Mouse (Mus musculus): ENCODE results near the gene Efcab12. TPM values are rescaled to one million over a fixed set of nuclear protein-coding genes. Genes with fewer than 3 reads are reported as not detected.
A peak's percentile ranks its signal among the peaks of the same experiment; 100 is the strongest.

The Efcab12 gene
- polyA plus RNA-seq, 1 experiment from 2014 or later: 0.06 TPM

DNA sequence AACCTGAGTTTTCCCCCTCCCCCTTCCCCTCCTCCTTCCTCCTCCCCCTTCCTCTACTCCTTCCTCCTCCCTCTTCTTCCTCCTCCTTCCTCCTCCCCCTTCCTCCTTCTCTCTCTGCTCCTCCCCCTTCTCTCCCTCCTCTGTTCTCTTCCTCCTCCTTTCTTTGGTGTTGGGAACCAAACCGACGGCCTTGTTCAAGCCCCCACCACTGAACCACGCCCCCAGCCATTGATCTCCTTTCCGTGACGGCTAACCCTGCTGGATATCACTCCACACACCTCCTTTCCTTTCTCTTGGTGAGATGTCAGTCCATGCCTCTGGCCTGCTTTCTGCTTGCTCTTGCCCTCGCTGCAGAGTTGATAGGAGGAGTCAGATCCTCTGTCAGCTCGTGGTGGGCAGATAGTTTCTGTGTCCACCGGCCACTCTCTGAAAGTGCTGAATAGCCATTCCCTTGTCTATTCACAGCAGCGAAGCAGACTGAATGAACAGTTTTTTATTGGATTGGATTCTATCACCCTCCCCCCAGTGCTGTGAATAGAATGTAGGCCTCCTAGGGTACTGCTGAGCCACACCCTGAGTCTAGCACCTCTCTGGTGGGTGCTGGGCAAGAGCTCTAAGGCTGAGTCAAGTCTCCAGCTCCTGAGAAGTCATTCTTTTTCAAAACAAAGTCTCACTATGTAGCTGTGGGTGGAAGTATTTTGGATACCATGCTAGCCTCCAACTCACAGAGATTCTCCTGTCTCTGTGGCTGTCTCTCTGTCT, 76.0 kb downstream of the Efcab12 start, which contains the start of gene Tmem40:
TSS of gene Tmem40 (minus strand) at position 416 of the 762 bp plus-strand sequence.
- Histone ChIP-seq H3K36me3 (replicated peaks) (no peaks in the 10 kb centered on the region), H3K4me2 (peak within 1 kb of the TSS; percentile 54), H3K9me3 (replicated peaks) (no peaks in the 10 kb centered on the region), H3K27ac (replicated peaks) (peak within 1 kb of the TSS; percentile 74), H3K4me1 (replicated peaks) (peaks cover 77% of the 10 kb centered on the region), H3K4me3 (replicated peaks) (no peak within 1 kb of the TSS), H3K27me3 (no peaks in the 10 kb centered on the region), H3K9ac (peak within 1 kb of the TSS; percentile 8; the same call in 1 of the 2 replicates)
- ATAC-seq (ENCODE audit: insufficient read depth): no peak
- WGBS (ENCODE audit: insufficient replicate concordance): 1% methylated on average over 9 of the region's 9 CpGs

DNA sequence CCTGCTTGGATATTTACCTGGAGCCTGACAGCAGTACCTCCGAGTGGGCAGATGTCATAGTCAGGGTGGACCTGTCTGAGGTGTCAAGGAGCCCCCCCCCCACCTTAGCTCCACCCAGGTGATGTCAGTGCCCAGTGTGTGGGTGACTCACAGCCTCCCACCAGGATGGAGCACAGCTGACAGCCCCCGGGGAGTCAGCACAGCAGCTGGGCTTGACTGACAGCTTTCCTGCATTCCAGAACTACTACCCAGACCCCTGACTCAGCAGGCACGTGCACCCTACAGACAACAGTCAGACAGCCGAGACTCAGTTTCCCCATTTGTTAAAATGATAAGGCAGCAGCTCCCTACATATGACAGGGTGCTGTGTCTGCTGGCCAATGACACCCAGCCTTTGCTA, 77.2 kb downstream of the Efcab12 start:
- WGBS (ENCODE audit: insufficient replicate concordance): 37% methylated on average over 4 of the region's 4 CpGs

More for the DNA sequence above, 77.2 kb downstream of the Efcab12 start:
- no peak overlapping the region for H3K27ac ChIP-seq (replicated peaks)
- no peaks in the 10 kb centered on the region for H3K9me3 ChIP-seq (replicated peaks)
- no peak overlapping the region for H3K9ac ChIP-seq
- H3K4me2 ChIP-seq: no peak overlapping the region
- H3K27me3 ChIP-seq: no peaks in the 10 kb centered on the region
- peaks cover 78% of the 10 kb centered on the region for H3K4me1 ChIP-seq (replicated peaks)
- H3K4me3 ChIP-seq (replicated peaks): no peak overlapping the region
- H3K36me3 ChIP-seq (replicated peaks): no peaks in the 10 kb centered on the region
- no peak for ATAC-seq (ENCODE audit: insufficient read depth)

Small RNA genes within 50 kb of the gene (microRNA-seq; reads per million reads assigned to microRNA genes)
- not detected for gene Mir7660

Other genes starting within 250 kb of the Efcab12 start
- 8.3 and 11.3 TPM in 2 replicates for gene Mkrn2os, start 245.8 kb downstream of the Efcab12 start, polyA plus RNA-seq (2015; fragmentation: Nextera tagmentation; extraction: Ambion mirVana)
- gene Mkrn2, start 236.5 kb downstream of the Efcab12 start, polyA plus RNA-seq (2015; fragmentation: Nextera tagmentation; extraction: Ambion mirVana): 8.4 and 8.6 TPM in 2 replicates
- gene Raf1, start 161.8 kb downstream of the Efcab12 start, polyA plus RNA-seq (2015; fragmentation: Nextera tagmentation; extraction: Ambion mirVana): 36.1 and 38.6 TPM in 2 replicates
- 24.7 and 29.2 TPM in 2 replicates for gene Tmem40, start 76.0 kb downstream of the Efcab12 start, polyA plus RNA-seq (2015; fragmentation: Nextera tagmentation; extraction: Ambion mirVana)
- gene Cand2, start 63.9 kb downstream of the Efcab12 start, polyA plus RNA-seq (2015; fragmentation: Nextera tagmentation; extraction: Ambion mirVana): 2.9 and 3.0 TPM in 2 replicates
- 836 and 1,114 TPM in 2 replicates for gene Rpl32, start 29.7 kb downstream of the Efcab12 start, polyA plus RNA-seq (2015; fragmentation: Nextera tagmentation; extraction: Ambion mirVana)
- 8.0 and 8.8 TPM in 2 replicates for gene Mbd4, start 15.0 kb upstream of the Efcab12 start, polyA plus RNA-seq (2015; fragmentation: Nextera tagmentation; extraction: Ambion mirVana)
- gene Ift122, start 15.1 kb upstream of the Efcab12 start, polyA plus RNA-seq (2015; fragmentation: Nextera tagmentation; extraction: Ambion mirVana): 2.2 and 2.6 TPM in 2 replicates
- not detected in 2 replicates for gene Rho, start 93.3 kb upstream of the Efcab12 start, polyA plus RNA-seq (2015; fragmentation: Nextera tagmentation; extraction: Ambion mirVana)
- gene H1foo, start 106.5 kb upstream of the Efcab12 start, polyA plus RNA-seq (2015; fragmentation: Nextera tagmentation; extraction: Ambion mirVana): not detected in 2 replicates
- gene Plxnd1, start 156.6 kb upstream of the Efcab12 start, polyA plus RNA-seq (2015; fragmentation: Nextera tagmentation; extraction: Ambion mirVana): 8.1 and 9.7 TPM in 2 replicates

Data from liver, embryonic 15.5 days (tissue).